Mouse (Mus musculus) erythroblast, adult 5-6 weeks (primary cell): Measurements from ENCODE around the gene Dnhd1. TPM values are rescaled to one million over a fixed set of nuclear protein-coding genes. Genes with fewer than 3 reads are reported as not detected.

ENCODE experiments used
- ATAC-seq: replicated peaks from 2 replicates; pipeline ENCODE4 v1.8.0; 2016; ENCODE audit warnings: moderate number of reproducible peaks, mild to moderate bottlenecking, moderate TSS enrichment, inconsistent platforms; ENCODE audit not compliant: poor library complexity, low FRiP score, severe bottlenecking
- total RNA-seq, 2 experiments: library from RNA; stranded (forward) in 1 of 2; stranded (reverse) in 1 of 2; fragments of 150-400 nt in 1 of 2; fragments of 200-764, 138-1000 nt in 1 of 2; gene quantifications; 2 replicates each; pipeline versions ENCODE4 v1.2.3 to v1.2.4; 2015 to 2017; ENCODE audit warnings: low replicate concordance in 2 of 2

Dnhd1 gene
- total RNA-seq (2015; ENCODE audit: low replicate concordance) (not detected in 2 replicates), total RNA-seq (2017; ENCODE audit: low replicate concordance) (under 0.01 and 0.14 TPM in 2 replicates)

- peak; percentile 98 for ATAC-seq
Measured at GRCm38 (mm10) chr7:105650639-105651435, at the start of gene Dnhd1. Dnhd1 (plus strand) TSS chr7:105650827.

- ATAC-seq: no peak
Measured at GRCm38 (mm10) chr7:105602860-105603623, 47.6 kb upstream of the Dnhd1 start.

- no peak for ATAC-seq
Measured at GRCm38 (mm10) chr7:105608467-105608866, 42.2 kb upstream of the Dnhd1 start.

GRCm38 (mm10) chr7:105611767-105612166 lies 38.9 kb upstream of the Dnhd1 start:
- no peak for ATAC-seq

GRCm38 (mm10) chr7:105614400-105614799 lies 36.2 kb upstream of the Dnhd1 start:
- ATAC-seq: no peak

GRCm38 (mm10) chr7:105615720-105616119 lies 34.9 kb upstream of the Dnhd1 start:
- ATAC-seq: no peak

GRCm38 (mm10) chr7:105616561-105616960 lies 34.1 kb upstream of the Dnhd1 start:
- ATAC-seq: no peak

- ATAC-seq: no peak
Measured at GRCm38 (mm10) chr7:105617810-105618209, 32.8 kb upstream of the Dnhd1 start.

- ATAC-seq: no peak
Measured at GRCm38 (mm10) chr7:105619701-105620100, 30.9 kb upstream of the Dnhd1 start.

GRCm38 (mm10) chr7:105621053-105621452 lies 29.6 kb upstream of the Dnhd1 start:
- no peak for ATAC-seq

GRCm38 (mm10) chr7:105621646-105622292 lies 28.9 kb upstream of the Dnhd1 start:
- no peak for ATAC-seq

GRCm38 (mm10) chr7:105625397-105625796 lies 25.2 kb upstream of the Dnhd1 start:
- no peak for ATAC-seq

- ATAC-seq: no peak
Measured at GRCm38 (mm10) chr7:105628633-105629032, 22.0 kb upstream of the Dnhd1 start.

- ATAC-seq: no peak
Measured at GRCm38 (mm10) chr7:105632551-105632972, 18.1 kb upstream of the Dnhd1 start.

GRCm38 (mm10) chr7:105633127-105633800 lies 17.4 kb upstream of the Dnhd1 start, which contains the start of gene Trim3:
Trim3 (minus strand) TSS chr7:105633571.
- ATAC-seq: peak; percentile 75

- ATAC-seq: peak; percentile 8; the same call in 1 of the 2 replicates
Measured at GRCm38 (mm10) chr7:105633801-105634135, 16.9 kb upstream of the Dnhd1 start.

GRCm38 (mm10) chr7:105634272-105634920 lies 16.2 kb upstream of the Dnhd1 start:
- ATAC-seq: no peak

GRCm38 (mm10) chr7:105635726-105636125 lies 14.9 kb upstream of the Dnhd1 start:
- ATAC-seq: no peak

- ATAC-seq: no peak
Measured at GRCm38 (mm10) chr7:105638776-105639175, 11.9 kb upstream of the Dnhd1 start.
